Mouse (Mus musculus): ENCODE measurements around the gene A630001G21Rik. TPM values are rescaled to one million over a fixed set of nuclear protein-coding genes. Genes with fewer than 3 reads are reported as not detected.
"Not testable (repeated sequence)": the region's sequence is repeated elsewhere in the genome, so short reads cannot be mapped to it uniquely, and the experiment has no call there.

The A630001G21Rik gene
- polyA plus RNA-seq (2017; shearing (Covaris generic)) = 10 to 100 TPM; 36.4 to 40.2 TPM

DNA sequence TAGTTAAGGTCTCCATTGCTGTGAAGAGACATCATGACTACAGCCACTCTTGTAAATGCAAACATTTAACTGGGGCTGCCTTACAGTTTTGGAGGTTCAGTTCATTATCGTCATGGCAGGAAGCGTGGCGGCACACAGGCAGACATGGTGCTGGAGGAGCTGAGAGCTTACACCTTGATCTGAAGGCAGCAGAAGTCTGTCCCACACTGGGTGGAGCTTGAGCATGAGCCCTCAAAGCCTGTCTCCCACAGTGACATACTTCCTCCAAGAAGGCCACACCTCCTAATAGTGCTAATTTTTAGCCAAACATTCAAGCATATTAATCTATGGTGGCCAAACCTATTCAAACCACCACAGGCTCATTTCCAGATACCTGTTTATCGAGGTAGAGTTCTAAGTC lies at the start of gene A630001G21Rik:
TSS of gene A630001G21Rik (minus strand) at position 208 of the 400 bp plus-strand sequence.
- ATAC-seq = peak; percentile 52

DNA sequence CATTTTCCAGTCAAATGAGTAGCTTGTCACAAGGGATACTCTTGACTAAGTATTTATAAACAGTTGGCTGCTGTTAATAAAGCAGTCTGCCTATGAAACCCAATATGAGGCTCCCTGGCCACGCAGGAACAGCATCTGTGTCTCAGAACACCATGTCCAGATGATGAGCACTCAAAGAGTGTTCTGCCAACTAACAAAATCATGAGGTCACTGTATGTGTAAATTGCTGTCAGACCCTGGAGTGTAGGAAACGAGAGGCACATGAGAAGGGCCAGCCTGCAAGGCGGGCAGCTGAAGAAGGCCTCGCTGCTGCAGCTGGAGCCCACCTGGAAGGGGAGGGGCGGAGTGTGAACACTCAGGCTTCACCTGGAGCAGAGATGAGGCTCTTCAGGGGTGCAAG lies 48.7 kb upstream of the A630001G21Rik start:
- no peak for ATAC-seq

DNA sequence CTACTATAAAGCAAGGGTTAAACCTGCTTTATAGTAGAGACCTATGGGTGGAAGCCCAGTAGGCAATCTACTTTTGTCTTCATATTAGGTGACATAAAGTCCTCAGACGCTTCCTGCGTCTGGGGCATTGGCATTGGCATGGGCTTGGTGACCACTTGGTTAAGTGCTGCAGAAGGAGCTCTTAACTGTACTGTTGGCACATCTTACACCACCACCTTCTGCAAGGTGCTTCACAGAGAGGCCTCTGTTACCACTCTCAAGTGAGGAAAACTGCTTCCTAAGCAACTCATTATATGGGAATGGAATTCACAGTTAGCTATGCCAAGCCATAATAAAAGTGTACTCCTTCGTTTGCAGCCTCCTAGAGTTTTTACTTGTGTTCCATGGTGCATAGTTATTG lies 46.5 kb upstream of the A630001G21Rik start:
- no peak for ATAC-seq

DNA sequence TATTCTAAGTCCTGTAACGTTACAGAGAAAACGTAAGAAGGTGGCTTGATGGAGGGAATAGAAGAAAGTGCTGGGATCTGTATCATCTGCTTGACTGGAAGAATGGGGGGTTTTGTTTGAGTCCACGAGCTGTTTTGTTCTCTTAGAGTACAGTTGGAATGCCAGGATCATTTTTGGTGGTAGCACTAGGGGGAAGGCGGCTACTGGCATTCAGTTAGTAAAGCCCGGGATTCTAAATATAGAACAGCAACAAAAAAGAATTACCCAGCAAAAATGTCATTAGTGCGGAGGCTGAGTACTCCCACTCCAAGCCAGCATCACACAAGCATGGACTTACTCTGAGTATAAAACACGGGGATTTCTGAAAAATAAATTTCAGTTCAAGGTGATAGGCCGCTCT lies 43.8 kb upstream of the A630001G21Rik start:
- no peak for ATAC-seq

DNA sequence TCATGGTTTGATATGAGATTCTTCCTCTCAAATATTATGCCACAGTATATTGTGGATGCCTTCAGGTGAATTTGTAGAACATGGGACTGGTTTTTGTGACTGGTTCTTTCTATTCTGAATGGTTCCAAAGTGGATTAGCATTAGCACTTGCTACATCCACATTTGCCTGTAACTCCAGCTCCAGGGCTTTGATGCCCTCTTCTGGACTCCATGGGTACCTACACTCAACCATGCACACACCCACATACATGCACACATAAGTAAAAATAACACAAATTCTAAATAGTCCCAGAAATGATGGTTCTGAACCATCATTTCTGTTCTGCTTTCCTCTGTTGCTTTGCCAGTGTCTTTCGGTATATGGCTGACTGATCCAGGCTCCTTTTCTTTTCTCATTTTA lies 41.3 kb upstream of the A630001G21Rik start:
- no peak for ATAC-seq

DNA sequence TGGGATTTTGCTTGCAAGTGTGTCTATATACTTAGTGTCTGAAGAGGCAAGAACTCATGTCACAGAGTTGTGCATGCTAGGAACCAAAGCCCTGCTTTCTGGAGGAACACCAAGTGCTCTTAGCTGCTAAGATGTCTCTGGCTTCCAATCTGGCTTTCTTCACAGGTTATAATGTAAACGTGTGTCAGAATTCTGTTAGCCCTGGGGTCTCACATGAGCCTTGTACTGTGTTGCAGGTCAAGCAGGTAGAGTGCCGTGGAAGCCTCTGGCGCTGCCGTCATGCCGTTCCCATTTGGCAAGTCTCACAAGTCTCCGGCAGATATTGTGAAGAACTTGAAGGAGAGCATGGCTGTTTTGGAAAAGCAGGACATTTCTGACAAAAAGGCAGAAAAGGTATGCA lies 39.7 kb upstream of the A630001G21Rik start:
- no peak for ATAC-seq

DNA sequence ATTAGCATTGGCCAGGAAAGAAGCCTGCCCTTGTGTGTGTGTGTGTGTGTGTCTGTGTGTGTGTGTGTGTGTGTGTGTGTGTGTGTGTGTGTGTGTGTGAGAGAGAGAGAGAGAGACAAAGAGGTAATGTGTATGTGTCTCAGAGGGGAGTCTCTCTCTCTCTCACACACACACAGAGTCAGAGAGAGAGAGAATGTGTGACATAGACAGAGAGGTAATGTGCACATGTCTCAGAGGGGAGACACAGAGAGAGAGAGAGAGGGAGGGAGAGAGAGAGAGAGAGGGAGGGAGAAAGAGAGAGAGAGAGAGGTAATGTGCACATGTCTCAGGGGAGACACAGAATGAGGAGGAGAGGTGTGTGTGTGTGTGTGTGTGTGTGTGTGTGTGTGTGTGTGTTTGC lies 35.8 kb upstream of the A630001G21Rik start:
- ATAC-seq = not testable (repeated sequence)

DNA sequence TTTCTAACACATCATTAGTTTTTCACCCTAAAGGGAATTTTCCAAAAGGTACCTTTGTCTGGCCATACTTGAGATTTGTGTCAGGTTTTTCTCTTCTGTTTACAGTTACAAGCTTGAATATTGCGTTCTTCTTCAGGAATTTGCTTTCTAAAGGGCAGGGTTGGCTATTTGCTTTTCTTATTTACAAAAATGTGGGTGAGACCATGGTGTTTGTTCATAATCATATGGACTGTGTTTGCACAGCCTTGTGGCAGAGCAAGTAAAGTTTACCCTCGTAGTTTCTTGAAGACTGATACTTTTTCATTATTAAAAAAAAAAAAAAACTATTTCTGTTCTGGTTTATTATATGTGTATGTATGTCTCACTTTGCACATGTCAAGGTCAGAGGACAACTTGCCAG lies 32.3 kb upstream of the A630001G21Rik start:
- ATAC-seq = no peak

DNA sequence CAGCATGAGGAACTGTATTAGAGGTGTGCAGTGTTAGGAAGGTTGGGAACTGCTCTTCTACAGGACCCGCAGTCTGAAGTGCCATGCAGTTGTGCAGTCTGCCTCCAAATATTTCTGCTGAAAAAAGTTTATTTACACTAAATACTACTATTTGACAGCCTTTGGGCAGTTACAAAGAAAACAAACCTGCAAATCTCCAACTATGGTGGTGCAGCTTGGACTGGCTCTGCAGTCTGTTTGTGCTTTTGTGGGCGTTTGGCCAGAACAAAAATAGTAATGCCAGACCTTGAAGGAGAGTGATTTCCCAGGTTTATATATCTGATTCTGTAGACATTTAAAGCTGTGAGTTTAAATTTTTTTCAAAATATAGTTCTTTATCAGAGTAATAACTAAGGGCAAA lies 31.9 kb upstream of the A630001G21Rik start:
- no peak for ATAC-seq

DNA sequence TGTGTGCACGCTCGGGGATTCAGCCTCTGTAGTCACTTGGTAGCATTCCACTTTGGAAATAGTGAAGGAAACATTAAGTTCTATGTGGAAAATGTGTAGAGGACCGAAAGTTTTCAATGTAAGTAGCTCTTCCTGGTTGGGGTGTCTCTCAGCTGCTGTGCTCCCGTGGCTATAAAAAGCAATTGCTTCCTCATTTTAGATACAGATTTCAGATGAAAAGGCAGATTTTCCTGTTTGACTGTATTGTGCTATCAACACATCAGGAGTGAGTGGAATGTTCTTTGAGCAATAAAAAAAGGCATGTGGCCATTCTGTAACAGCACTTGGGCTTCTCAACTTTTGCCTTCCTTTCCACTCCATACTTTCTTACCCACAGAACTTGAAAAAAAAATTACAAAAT lies 30.8 kb upstream of the A630001G21Rik start:
- no peak for ATAC-seq

DNA sequence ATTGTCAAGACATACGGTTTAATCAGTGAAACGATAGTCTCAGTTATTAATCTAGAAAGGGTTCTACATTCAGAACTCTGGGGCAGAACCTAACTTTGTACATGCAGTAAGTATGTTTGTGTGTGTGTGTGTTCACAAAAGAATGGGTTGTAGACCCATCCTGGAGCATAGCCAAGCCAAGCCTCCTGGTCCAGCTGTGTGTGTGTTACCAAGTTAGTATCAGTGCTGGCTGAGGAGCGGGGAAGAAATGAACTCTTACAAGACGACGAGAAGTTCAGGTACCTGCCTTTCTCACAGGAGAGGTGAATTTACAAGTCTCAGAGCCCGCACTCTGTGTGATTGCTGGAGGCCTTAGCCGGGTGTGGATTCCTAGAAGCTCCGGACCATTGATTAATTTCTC lies 26.1 kb upstream of the A630001G21Rik start:
- no peak for ATAC-seq

DNA sequence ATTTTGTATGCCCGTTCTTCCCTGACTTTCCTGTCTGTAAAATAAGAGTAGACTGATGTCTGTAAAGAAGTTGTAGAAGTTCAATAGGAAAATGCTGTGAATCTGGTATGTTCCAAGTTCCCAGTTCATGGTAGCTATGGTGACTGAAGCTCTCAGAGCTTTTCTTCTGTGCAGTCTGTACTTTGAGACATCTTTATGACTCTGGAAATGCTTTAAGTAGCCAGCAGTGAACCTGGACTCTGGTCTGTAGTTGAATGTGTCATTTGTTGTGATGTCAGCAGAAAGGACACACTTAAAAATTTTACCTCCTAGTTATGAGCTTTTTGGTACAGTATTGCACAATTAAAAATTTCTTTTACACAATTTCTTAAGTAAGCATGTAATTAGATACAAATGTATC lies 24.1 kb upstream of the A630001G21Rik start:
- ATAC-seq = no peak

DNA sequence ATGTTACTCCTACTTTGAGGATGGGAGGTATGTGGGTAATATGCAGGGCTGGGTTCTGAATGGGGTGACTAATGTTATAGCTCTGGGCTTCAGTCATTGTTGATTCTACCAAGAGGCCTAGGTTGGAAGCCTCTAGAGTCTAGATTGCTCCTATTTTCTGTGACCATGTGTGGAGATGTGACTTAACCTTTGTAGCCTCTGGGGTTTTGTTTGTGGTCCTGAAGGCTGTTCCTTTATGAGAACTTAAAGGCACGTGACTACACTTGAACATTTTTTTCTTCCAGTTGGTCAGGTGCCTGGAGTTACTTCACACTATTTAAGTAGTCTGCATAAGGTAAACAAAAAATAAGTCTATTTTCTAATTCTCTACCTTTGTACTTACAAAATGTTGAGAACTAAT lies 21.3 kb upstream of the A630001G21Rik start:
- ATAC-seq = no peak

DNA sequence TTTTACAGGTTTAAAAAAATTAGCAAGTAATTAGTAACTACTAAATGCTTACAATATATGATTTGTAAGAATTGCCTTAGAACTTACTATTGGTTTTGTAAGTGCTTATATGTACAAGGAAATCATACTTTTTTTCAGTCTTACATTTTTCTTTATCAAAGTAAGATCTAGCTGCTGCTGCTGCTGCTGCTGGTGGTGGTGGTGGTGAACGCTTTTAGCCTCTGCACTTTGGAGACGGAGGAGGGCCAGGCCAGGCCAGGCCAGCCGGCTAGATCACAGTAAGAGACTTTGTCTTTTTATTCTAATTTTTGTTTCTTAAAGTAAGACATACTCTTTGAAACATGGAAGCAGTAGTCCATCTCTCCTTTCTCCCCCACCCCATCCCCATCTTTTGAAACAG lies 16.8 kb upstream of the A630001G21Rik start:
- ATAC-seq = no peak

DNA sequence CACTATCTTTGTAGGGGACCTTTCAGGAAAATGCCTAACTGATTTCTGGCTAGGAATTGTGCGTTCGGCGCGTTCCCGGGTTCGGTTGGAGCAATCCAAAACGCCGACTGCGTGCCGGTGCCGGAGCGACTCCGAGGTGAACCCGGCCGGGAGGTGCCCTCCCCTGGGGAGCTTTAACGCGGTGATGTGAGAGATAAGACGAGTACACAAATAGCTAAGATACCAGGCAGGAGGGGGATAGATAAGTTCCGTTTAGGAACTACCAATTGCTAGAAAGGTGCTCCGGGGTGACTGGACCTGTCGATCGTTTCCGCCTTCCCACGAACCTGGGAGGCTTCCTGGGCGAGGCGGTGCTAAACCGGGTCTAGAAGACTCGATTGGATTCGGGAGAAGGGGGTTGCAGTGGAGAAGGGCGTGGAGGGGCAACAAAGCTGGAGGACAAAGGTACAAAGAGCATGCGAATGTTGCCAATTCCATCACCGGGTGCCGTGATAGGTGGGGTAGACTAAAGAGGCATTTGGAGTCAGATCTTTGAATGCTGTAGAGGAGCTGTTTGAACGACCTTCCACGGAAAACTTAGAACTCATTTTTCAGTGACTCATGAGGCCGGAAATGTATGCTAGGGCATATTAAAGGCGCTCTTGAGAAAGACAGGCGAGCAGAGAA lies 15.8 kb upstream of the A630001G21Rik start:
- peak; percentile 62 for ATAC-seq

DNA sequence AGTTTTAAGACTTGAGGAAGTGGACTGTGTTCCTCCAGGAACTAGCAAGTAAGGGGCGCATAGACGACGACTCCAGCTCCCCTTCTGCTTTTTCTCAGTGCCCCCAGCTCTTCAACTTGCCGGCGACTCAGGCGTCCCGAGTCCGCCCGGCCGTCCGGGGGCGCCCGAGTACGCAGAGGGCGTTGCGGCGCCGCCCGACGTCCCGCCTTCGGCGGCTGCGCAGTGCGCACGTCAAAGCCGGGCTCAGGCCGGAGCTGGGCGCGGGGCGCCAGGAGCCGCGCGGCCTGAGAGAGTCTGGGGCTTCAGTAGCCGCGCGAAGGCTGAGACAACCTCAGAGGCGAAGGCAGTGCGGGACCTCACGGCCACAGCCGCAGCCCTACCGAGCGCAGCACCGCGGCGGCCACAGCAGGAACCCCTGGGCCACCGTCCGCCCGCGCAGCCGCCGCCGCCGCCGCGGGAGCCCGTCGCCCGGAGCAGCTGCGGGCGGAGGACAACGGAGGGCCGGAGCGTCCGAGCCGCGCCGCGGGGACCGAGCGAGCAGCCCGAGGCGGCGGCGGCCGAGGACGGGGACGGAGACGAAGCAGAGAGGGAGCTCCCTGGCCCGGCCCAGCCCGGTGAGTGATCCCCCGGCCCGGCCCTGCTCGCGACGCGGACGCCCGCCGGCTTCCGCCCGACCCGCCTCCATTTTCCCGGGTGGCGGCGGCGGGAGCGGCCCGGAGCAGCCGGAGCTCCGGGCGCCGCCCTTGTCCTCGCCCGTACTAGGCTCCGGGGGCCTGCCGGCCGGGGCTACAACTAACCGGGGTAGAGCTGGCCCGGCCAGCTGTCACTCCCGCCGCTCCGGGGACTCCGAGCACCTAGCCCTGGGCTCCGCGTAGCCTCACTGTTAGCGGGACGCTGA lies 15.0 kb upstream of the A630001G21Rik start, which contains the start of gene Cab39:
TSS of gene Cab39 (plus strand) at position 234 of the 898 bp plus-strand sequence.
- ATAC-seq = peak; percentile 75

DNA sequence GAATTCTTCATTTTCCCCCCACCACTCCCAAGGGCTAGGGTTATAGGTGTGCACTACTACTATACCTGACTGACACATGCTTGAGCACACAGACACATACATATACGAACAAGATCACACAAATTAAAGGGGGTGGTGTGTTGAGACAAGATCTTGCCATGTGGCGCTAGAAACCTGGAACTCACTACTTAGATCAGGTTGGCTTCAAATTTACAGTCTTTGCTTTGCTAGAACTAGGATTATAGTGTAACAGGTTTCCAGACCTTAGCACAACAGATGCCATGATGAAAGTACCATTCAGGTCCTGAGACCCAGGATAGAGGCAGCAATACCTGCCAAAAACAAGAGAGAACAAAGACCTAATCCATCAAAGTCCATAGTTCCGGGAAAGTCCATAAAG lies 13.0 kb upstream of the A630001G21Rik start:
- no peak for ATAC-seq

DNA sequence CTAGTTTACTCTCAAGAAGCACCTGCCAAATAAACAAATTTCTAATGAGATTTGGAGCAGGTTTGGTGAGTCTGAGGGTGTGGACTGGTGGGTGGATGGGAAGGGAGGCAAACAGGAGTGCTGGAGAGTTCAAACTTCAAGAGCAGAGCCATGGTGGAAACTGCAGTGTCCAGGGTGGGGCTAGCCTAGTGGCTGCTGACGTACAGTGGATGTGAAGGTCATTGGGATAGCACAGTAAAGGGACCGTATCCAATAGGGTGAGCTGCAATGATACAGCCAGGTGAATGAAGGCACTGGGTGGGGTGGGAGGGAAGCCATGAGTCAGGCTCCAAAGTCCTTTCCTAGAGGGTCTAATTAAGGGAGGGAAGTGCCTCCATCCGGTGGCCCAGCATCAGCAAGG lies 12.1 kb upstream of the A630001G21Rik start:
- ATAC-seq = no peak

DNA sequence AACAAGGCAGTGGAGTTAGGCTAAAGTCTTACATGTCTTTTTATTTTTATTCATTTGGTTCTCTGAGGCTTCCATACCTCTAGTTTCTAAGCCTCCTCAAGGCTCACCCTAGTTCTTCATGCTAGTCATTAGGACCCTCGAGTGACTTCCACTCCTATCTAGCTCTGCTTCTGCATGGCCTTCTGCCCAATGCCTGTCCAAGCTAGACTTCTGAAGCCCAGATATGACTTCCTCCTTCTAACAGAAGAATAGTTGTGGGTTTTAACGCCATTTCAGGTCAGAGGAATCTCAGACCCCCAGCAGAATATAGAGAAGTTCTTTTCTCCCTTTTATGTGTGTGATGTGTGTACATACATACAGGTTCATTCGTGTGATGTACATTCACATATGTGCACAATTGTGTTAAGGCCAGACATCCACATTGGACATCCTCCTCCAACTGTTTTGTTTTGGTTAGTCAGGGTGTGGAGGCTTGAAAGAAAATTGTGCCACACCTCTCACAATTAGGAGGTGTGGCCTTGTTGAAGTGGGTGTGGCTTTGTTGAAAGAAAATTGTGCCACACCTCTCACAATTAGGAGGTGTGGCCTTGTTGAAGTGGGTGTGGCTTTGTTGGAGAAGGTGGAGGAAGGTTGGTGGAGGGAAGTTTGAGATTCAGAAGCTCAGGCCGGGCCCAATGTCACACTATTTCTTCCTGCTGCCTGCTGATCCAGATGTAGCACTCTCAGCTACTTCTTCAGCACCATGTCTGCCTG lies 1.2 kb upstream of the A630001G21Rik start:
- no peak for ATAC-seq

DNA sequence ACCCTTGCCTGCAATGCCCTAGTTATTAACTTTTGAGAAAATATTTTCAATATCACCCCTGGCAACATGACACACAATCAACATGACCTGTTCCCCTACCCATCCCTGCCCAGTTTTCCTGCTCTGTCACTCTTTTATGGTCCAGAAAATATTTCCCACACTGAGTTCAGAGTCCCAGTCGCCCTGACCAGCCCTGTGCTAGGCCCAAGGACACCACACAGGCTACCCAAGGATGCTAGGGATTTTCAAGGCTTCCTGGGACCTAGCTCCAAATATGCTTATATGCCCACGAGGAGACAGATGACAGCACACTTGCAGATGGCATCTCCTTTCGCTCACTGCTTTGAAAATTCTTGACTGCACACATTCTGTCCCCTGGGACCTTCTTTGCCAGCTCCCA lies 569 bp upstream of the A630001G21Rik start:
- no peak for ATAC-seq

DNA sequence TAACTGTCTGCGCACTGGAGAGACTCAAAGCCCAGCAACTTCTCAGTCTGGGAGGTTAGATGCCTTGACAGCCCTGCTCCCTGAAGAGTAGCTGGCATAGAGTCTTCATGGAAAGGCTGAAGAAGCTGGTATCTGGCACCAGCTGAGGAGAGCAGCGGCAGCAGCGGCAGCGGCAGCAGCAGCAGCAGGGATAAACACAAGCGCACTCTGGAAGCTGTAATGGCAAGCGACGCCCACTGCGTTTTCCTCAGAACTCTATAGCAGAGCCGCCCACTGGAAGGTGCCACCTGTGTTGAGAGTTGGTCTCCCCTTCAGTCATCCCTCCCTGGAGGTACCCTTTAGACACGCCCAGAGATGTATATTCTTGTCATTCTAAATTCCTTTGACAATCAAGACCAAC lies 2.3 kb downstream of the A630001G21Rik start:
- no peak for ATAC-seq

DNA sequence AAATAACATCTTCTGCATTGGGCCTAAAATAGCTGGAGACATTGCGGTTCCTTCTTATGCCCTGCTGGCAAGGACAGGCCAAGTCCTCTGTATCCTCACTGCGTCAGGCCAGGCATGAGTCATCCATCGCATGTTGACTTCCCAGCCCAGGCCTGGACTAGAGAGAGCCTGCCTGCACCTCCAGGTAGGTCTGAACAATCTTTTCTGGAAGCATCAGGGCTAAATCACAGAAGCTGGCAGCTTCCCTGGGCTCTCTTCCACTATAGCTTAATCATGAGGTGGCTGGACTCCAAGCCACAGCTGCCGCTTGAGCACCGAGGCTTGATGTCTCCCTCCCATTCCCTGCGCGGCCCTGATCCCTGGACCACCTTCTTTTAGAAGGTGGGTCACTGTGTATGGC lies 3.3 kb downstream of the A630001G21Rik start:
- ATAC-seq = no peak

DNA sequence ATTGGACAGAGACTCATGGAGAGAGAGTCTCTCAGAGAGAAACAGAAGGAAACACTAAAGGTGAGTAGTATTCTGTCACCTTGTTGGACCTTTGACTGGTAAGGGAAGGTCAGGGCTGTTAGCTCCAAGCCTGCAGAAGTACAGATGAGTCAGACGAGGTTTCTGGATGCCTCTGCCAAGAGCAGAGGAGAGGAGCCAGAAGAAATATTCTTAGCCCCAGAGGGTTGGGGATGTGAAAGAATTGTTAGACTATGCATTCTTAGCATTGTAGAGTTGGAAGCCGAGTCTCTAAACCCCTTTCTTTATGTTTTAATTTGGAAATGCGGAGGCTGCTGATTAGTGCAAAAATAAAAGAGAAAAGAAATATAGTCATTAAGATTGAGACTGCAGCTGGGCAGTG lies 6.5 kb downstream of the A630001G21Rik start:
- no peak for ATAC-seq
